Comparison of ENCODE assay signal across 25 mouse cellular contexts in genomic region chr13:44235941-44236340, GRCm38 (mm10).
DNase-seq lines count a peak whose midpoint lies in the region; ATAC-seq lines count a peak whose summit lies in the region.
"Had no signal": no experiment of that assay in that cellular context is flagged by ENCODE, and none has a peak within 500 bp of the region (broad histone marks: within the 10 kb centered on the region; RNA-seq: fewer than 3 reads in every experiment).

No protein-coding gene starts in this region.

- no peak overlapping the region for H3K4me3 ChIP-seq in heart, embryonic 10.5 days
- H3K4me3 ChIP-seq in intestine, embryonic 15.5 days (replicated peaks), result no peak overlapping the region
- no peak overlapping the region for H3K4me3 ChIP-seq in hindbrain, embryonic 10.5 days
- H3K4me3 ChIP-seq: forebrain, embryonic 12.5 days; hindbrain, embryonic 12.5 days; limb, embryonic 10.5 days; liver, embryonic 12.5 days; megakaryocyte, embryonic 14.5 days; myocyte; stomach, embryonic 15.5 days had no signal

- H3K36me3 ChIP-seq in heart, embryonic 10.5 days, result no peaks in the 10 kb centered on the region
- H3K36me3 ChIP-seq in intestine, embryonic 15.5 days, result no peaks in the 10 kb centered on the region
- no peaks in the 10 kb centered on the region for H3K36me3 ChIP-seq in hindbrain, embryonic 10.5 days
- H3K36me3 ChIP-seq: forebrain, embryonic 12.5 days; G1E; hindbrain, embryonic 12.5 days; limb, embryonic 10.5 days; liver, embryonic 12.5 days; stomach, embryonic 15.5 days had no signal

- no peak overlapping the region for H3K27ac ChIP-seq in heart, embryonic 10.5 days
- no peak overlapping the region for H3K27ac ChIP-seq in intestine, embryonic 15.5 days
- H3K27ac ChIP-seq in hindbrain, embryonic 10.5 days, result no peak overlapping the region
- H3K27ac ChIP-seq: forebrain, embryonic 12.5 days; hindbrain, embryonic 12.5 days; limb, embryonic 10.5 days; liver, embryonic 12.5 days; stomach, embryonic 15.5 days had no signal

- peaks cover 32% of the 10 kb centered on the region for H3K4me1 ChIP-seq in heart, embryonic 10.5 days
- peaks cover 4% of the 10 kb centered on the region; the same call in 1 of the 2 replicates for H3K4me1 ChIP-seq in intestine, embryonic 15.5 days (replicated peaks)
- H3K4me1 ChIP-seq in hindbrain, embryonic 10.5 days (replicated peaks), result peaks cover 27% of the 10 kb centered on the region
- H3K4me1 ChIP-seq: liver, embryonic 12.5 days had no signal

- H3K4me2 ChIP-seq in intestine, embryonic 15.5 days (replicated peaks), result no peak overlapping the region
- H3K4me2 ChIP-seq: forebrain, embryonic 12.5 days; hindbrain, embryonic 12.5 days; liver, embryonic 12.5 days; stomach, embryonic 15.5 days had no signal

- H3K27me3 ChIP-seq in heart, embryonic 10.5 days (ENCODE audit: insufficient read depth, poor library complexity, severe bottlenecking), result no peaks in the 10 kb centered on the region
- H3K27me3 ChIP-seq in intestine, embryonic 15.5 days (replicated peaks), result no peaks in the 10 kb centered on the region
- H3K27me3 ChIP-seq in hindbrain, embryonic 10.5 days (ENCODE audit: insufficient read depth, poor library complexity, severe bottlenecking), result peaks cover 12% of the 10 kb centered on the region; the same call in 1 of the 2 replicates
- H3K27me3 ChIP-seq: hindbrain, embryonic 12.5 days; liver, embryonic 12.5 days; megakaryocyte, embryonic 14.5 days; stomach, embryonic 15.5 days had no signal

- WGBS in heart, embryonic 10.5 days, result 83% methylated on average over 2 of the region's 2 CpGs
- WGBS in intestine, embryonic 15.5 days, result 78% methylated on average over 2 of the region's 2 CpGs
- WGBS in hindbrain, embryonic 10.5 days, result 83% methylated on average over 2 of the region's 2 CpGs

- no peaks in the 10 kb centered on the region for H3K9me3 ChIP-seq in heart, embryonic 10.5 days
- no peaks in the 10 kb centered on the region for H3K9me3 ChIP-seq in intestine, embryonic 15.5 days
- no peaks in the 10 kb centered on the region for H3K9me3 ChIP-seq in hindbrain, embryonic 10.5 days
- H3K9me3 ChIP-seq: forebrain, embryonic 12.5 days; G1E; hindbrain, embryonic 12.5 days; limb, embryonic 10.5 days; liver, embryonic 12.5 days; megakaryocyte, embryonic 14.5 days; stomach, embryonic 15.5 days had no signal

- intact Hi-C loops in heart, postnatal 14 days (cut with DNase I), result no loop called here

- no peak overlapping the region for H3K9ac ChIP-seq in intestine, embryonic 15.5 days
- H3K9ac ChIP-seq: forebrain, embryonic 12.5 days; hindbrain, embryonic 12.5 days; liver, embryonic 12.5 days; stomach, embryonic 15.5 days had no signal

- no peak for ATAC-seq in intestine, embryonic 15.5 days
- ATAC-seq: activated CD4-positive, CD25-positive, alpha-beta regulatory T cell, adult 4 months; liver, embryonic 12.5 days had no signal

- DNase-seq in adrenal gland, postnatal 10 days, result peak; percentile 37
- DNase-seq in adrenal gland, postnatal 25 days, result no peak
- peak; percentile 99 for DNase-seq in heart, adult 11 months
- DNase-seq in heart, embryonic 10.5 days (ENCODE audit: low spot score), result no peak
- peak; percentile 82 to 84 for DNase-seq in heart, adult 9 months (ENCODE audit: low spot score in 2 of 2)
- DNase-seq in heart, postnatal 14 days, result peak; percentile 55 to 67
- DNase-seq in hindbrain, embryonic 10.5 days (ENCODE audit: low spot score), result no peak
- DNase-seq: cerebellum, adult 8-10 months; kidney, adult 9 months; kidney, postnatal 4 days; layer of hippocampus, adult 9-11 months; lung, adult 2 months; midbrain, embryonic 14.5 days; right cerebral cortex, postnatal 14 days; thymus, adult 18-20 months had no signal

Comparison
In these comparisons a context has a peak if more than half of its experiments do, and no peak if none do; other contexts are left out.
1. DNase-seq: peak in adrenal gland, postnatal 10 days (single experiment), heart, adult 11 months (single experiment), heart, adult 9 months (2 of 2) and heart, postnatal 14 days (2 of 2); none in adrenal gland, postnatal 25 days (single experiment), heart, embryonic 10.5 days (single experiment) and hindbrain, embryonic 10.5 days (single experiment).